Mouse (Mus musculus) forebrain, embryonic 13.5 days (tissue): ENCODE results near the gene Stim1. TPM values are rescaled to one million over a fixed set of nuclear protein-coding genes. Genes with fewer than 3 reads are reported as not detected.
"Not testable (repeated sequence)": the region's sequence is repeated elsewhere in the genome, so short reads cannot be mapped to it uniquely, and the experiment has no call there.

Experiments used
- ATAC-seq: fragments of 200-750 bp; cut with Nextera tagmentation; 2 replicates; pipeline ENCODE4 v1.8.0; 2017
- H3K27ac ChIP-seq: fragments of 300-500 bp; sonication (generic); 2 replicates; pipeline ENCODE4 v1.5.1; 2015; ENCODE audit warnings: inconsistent platforms, mild to moderate bottlenecking, moderate library complexity
- H3K27me3 ChIP-seq: fragments of 300-500 bp; sonication (generic); 2 replicates; pipeline ENCODE4 v1.6.1; 2015; ENCODE audit warnings: mild to moderate bottlenecking, inconsistent platforms
- H3K36me3 ChIP-seq: fragments of 300-500 bp; sonication (generic); 2 replicates; pipeline ENCODE4 v1.6.1; 2015; ENCODE audit warnings: mild to moderate bottlenecking, inconsistent platforms; ENCODE audit not compliant: poor library complexity, severe bottlenecking
- H3K4me1 ChIP-seq: fragments of 300-500 bp; sonication (generic); 2 replicates; pipeline ENCODE4 v1.6.1; 2015; ENCODE audit warnings: inconsistent platforms
- H3K4me2 ChIP-seq: fragments of 300-500 bp; sonication (generic); 2 replicates; pipeline ENCODE4 v1.6.1; 2015; ENCODE audit warnings: inconsistent platforms, mild to moderate bottlenecking, moderate library complexity
- H3K4me3 ChIP-seq: fragments of 300-500 bp; sonication (generic); 2 replicates; pipeline ENCODE4 v1.5.1; 2015; ENCODE audit warnings: mild to moderate bottlenecking, inconsistent platforms
- H3K9ac ChIP-seq: fragments of 300-500 bp; sonication (generic); 2 replicates; pipeline ENCODE4 v1.6.1; 2015; ENCODE audit warnings: mild to moderate bottlenecking, inconsistent platforms
- H3K9me3 ChIP-seq: fragments of 300-500 bp; sonication (generic); replicated peaks from 2 replicates; pipeline ENCODE4 v1.6.1; 2016; ENCODE audit warnings: inconsistent platforms
- WGBS: fragments of 180-500 bp; shearing (Covaris S2); methylation state at CpG from one replicate; pipeline ENCODE4 v1.1.7; 2015; 5-methylcytosine and 5-hydroxymethylcytosine counted together
- polyA plus RNA-seq: library from polyadenylated mRNA; unstranded; fragments of >200 nt; fragmentation: Nextera tagmentation; extraction: Ambion mirVana; gene quantifications from 2 replicates; pipeline ENCODE4 v1.2.1, GENCODE M21; 2015

The Stim1 gene
- polyA plus RNA-seq, 1 experiment from 2014 or later = 8.3 TPM

DNA sequence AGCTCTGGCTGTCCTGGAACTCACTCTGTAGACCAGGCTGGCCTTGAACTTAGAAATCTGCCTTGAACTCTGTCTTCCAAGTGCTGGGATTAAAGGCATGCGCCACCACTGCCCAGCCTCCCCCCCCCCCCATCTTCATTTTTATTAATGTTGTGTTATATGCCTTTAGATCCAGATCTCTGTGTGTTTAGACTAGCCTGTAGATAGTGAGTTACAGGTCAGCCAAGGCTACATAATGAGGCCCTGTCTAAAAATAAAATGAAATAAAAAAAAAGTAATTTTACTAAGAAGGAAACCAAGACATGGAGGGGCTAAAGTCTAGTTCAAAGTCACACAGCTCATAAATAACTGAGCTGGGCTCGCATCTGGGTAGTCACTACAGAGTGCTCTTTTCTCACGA lies 211.3 kb downstream of the Stim1 start:
- no peak overlapping the region for H3K4me3 ChIP-seq
- 90% methylated on average over 3 of the region's 3 CpGs for WGBS
- no peaks in the 10 kb centered on the region for H3K4me1 ChIP-seq
- ATAC-seq = no peak
- H3K27ac ChIP-seq = no peak overlapping the region
- H3K27me3 ChIP-seq = no peaks in the 10 kb centered on the region
- no peaks in the 10 kb centered on the region for H3K9me3 ChIP-seq
- 0 out of 2 replicates have a peak, but pooled peaks cover 5% of the 10 kb centered on the region for H3K36me3 ChIP-seq
- no peak overlapping the region for H3K4me2 ChIP-seq
- no peak overlapping the region for H3K9ac ChIP-seq

DNA sequence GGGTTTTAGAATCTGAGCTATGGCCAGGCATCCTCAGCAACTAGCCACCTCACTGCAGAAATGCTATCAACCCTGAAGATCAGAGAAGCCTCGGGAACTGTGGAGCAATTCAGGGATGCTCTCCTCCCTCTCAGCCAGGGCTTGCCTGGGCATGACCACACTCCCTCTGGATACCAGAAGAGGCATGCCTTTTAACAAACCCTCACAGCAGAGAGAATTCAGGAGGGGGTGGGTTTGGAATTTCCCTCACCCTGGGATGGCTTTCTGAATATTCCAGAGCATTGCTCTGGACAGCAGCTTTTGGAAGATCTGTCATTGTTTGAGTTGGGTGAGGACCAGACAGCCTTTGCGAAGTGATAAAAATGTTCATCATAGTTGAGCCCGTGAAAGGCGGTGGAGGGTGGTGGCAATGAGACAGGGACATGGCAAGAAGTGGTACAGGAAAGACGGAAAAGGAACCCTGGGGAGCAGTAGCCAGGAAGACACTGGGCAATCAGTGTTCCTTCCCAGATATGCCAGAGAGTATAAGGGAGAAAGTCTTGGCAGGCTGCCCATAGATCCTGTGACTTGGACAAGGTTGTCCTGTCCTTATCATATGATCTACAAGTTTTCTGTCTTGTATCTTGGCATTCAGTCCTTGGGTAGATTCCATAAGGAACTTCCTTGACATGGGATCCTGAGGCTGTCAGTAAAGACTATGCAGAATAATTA lies 211.9 kb downstream of the Stim1 start:
- no peak for ATAC-seq
- Histone ChIP-seq H3K9ac (no peak overlapping the region), H3K27me3 (no peaks in the 10 kb centered on the region), H3K36me3 (0 out of 2 replicates have a peak, but pooled peaks cover 5% of the 10 kb centered on the region), H3K27ac (no peak overlapping the region), H3K4me2 (no peak overlapping the region), H3K4me3 (no peak overlapping the region), H3K9me3 (no peaks in the 10 kb centered on the region), H3K4me1 (no peaks in the 10 kb centered on the region)
- WGBS = 81% methylated on average over 5 of the region's 5 CpGs

DNA sequence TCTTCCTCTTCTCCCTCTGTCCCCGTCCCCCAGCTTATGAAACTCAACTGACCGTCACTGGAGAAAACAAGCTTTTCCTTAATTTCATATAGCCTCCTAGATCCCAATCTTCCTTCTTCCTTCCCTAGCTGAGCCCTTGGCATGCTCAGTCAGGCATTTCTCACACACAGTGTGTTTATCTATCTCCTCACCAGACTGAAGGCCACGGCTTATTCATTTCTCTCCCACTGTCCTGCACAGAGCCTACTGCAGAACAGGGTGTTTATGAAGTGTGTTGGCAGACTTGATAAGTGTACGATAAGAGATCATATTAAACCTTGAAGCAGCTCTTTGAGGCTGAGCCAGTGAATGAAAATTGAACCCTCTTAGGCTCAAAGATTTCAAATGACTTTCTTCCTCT lies 213.2 kb downstream of the Stim1 start:
- Histone ChIP-seq H3K4me2 (no peak overlapping the region), H3K27ac (no peak overlapping the region), H3K36me3 (0 out of 2 replicates have a peak, but pooled peaks cover 5% of the 10 kb centered on the region), H3K4me1 (no peaks in the 10 kb centered on the region), H3K9ac (no peak overlapping the region), H3K27me3 (no peaks in the 10 kb centered on the region), H3K9me3 (no peaks in the 10 kb centered on the region), H3K4me3 (no peak overlapping the region)
- ATAC-seq = no peak
- WGBS = 94% methylated on average over 4 of the region's 4 CpGs

DNA sequence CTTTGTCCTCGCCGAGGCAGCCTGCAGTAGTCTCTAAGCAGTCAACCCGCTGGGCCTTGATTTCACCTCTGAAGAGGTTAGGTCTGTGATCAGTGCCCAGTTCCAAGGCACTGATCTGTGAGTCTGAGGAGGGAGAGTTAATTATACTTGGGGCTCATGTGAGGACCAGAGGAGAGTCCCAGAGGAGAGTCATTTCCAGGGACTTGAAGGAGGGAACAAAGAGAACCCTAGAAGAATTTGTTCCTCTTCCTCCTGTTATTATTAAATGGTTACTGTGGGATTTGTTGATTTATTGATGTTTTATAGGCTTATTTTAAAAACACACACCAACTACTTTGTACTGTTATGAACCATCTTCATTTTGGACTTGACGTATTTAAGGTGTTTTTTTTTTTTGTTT lies 214.0 kb downstream of the Stim1 start, which contains the start of gene Olfr543:
Gene Olfr543, minus strand, starts transcription at position 101 of the 400 bp plus-strand sequence.
- H3K4me1 ChIP-seq = no peaks in the 10 kb centered on the region
- no peak within 1 kb of the TSS for H3K4me2 ChIP-seq
- 0 out of 2 replicates have a peak, but pooled peaks cover 5% of the 10 kb centered on the region for H3K36me3 ChIP-seq
- no peak within 1 kb of the TSS for H3K9ac ChIP-seq
- ATAC-seq = no peak
- no peaks in the 10 kb centered on the region for H3K27me3 ChIP-seq
- H3K4me3 ChIP-seq = no peak within 1 kb of the TSS
- no peaks in the 10 kb centered on the region for H3K9me3 ChIP-seq
- WGBS = 94% methylated on average over 4 of the region's 4 CpGs
- H3K27ac ChIP-seq = no peak within 1 kb of the TSS

DNA sequence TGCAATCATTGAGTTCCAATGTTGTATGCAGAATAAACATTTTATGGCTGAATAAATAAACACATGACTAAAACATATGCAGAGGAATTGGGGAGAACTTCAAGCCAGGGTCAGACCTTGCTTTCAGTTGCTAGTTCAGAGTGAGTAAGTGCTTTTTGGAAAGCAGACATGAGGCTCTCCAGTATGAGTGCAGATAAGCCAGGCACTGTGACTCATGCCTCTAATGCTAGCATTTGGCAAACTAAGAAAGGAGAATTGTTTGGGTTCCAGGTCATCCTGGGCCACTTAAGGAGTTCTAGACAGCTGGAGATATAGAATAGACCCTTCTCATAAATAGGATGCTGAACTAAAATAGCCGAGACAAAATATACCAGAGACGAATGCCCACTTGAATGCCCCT lies 216.1 kb downstream of the Stim1 start:
- Histone ChIP-seq H3K27me3 (no peaks in the 10 kb centered on the region), H3K4me2 (no peak overlapping the region), H3K36me3 (0 out of 2 replicates have a peak, but pooled peaks cover 5% of the 10 kb centered on the region), H3K4me3 (no peak overlapping the region), H3K4me1 (no peaks in the 10 kb centered on the region), H3K9ac (no peak overlapping the region), H3K9me3 (no peaks in the 10 kb centered on the region), H3K27ac (no peak overlapping the region)
- WGBS = 94% methylated on average over 2 of the region's 2 CpGs
- ATAC-seq = no peak

DNA sequence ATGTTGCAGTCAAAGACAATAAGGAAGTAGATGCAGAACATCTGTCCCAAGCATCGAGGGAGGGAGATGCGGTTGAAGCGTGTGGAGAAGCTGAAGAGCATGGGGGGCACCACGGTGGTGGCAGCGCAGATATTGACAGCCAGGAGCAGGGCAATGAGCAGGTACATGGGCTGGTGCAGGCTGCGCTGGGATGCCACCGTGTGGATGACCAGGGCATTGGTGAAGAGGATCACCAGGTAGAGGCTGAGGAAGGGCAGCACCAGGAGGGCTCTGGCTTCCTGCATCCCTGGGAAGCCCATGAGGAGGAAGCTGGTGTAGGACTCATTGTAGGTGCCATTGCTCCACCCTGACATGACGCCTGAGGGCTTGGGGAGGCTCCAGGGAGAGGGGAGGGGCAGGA lies 217.2 kb downstream of the Stim1 start:
- not testable (repeated sequence) for H3K9me3 ChIP-seq, H3K36me3 ChIP-seq, ATAC-seq, H3K9ac ChIP-seq, H3K27ac ChIP-seq, H3K4me2 ChIP-seq, H3K4me3 ChIP-seq, H3K4me1 ChIP-seq, H3K27me3 ChIP-seq
- WGBS = 80% methylated on average over 7 of the region's 8 CpGs

DNA sequence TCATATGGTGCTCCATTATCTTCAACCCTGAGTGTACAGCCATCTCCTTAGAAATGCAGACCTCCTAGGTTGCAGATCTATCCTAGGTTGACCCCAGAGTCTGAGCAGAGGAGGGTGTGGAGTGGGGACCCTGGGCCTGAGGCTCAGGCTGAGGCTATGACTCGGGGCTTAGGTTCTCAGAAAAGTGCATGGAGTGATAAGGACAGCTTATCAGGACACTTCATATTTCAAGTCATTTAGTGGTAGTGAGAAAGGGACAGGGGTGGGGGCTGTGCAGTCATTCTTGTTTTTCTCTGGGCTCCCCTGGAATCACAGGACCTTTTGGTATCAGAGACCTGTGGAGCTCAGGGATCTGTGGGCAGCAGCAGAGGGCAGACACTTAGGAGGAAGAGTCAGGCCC lies 218.5 kb downstream of the Stim1 start:
- no peaks in the 10 kb centered on the region for H3K9me3 ChIP-seq
- no peak overlapping the region for H3K27ac ChIP-seq
- no peaks in the 10 kb centered on the region for H3K4me1 ChIP-seq
- H3K36me3 ChIP-seq = 0 out of 2 replicates have a peak, but pooled peaks cover 5% of the 10 kb centered on the region
- no peak overlapping the region for H3K4me2 ChIP-seq
- no peak overlapping the region for H3K4me3 ChIP-seq
- 77% methylated on average over 1 of the region's 1 CpGs for WGBS
- ATAC-seq = no peak
- no peaks in the 10 kb centered on the region for H3K27me3 ChIP-seq
- H3K9ac ChIP-seq = no peak overlapping the region

Other genes with a start within 250 kb of the Stim1 start
- 4.5 and 4.6 TPM in 2 replicates for gene Il18bp, start 249.1 kb upstream of the Stim1 start, polyA plus RNA-seq
- gene Rnf121, start 202.3 kb upstream of the Stim1 start, polyA plus RNA-seq = 30.7 TPM in 2 replicates
- gene Xndc1, start 202.3 kb upstream of the Stim1 start, polyA plus RNA-seq = 46.3 and 47.3 TPM in 2 replicates
- 1.8 and 2.1 TPM in 2 replicates for gene Xntrpc, start 202.1 kb upstream of the Stim1 start, polyA plus RNA-seq
- gene Trpc2, start 184.7 kb upstream of the Stim1 start, polyA plus RNA-seq = not detected in 2 replicates
- gene Art1, start 166.1 kb upstream of the Stim1 start, polyA plus RNA-seq = 0.23 and 0.53 TPM in 2 replicates
- gene Art5, start 158.3 kb upstream of the Stim1 start, polyA plus RNA-seq = 1.3 and 1.7 TPM in 2 replicates
- gene Chrna10, start 151.0 kb upstream of the Stim1 start, polyA plus RNA-seq = not detected in 2 replicates
- gene Nup98, start 57.6 kb upstream of the Stim1 start, polyA plus RNA-seq = 27.2 and 30.0 TPM in 2 replicates
- gene Pgap2, start 57.6 kb upstream of the Stim1 start, polyA plus RNA-seq = 50.6 and 52.4 TPM in 2 replicates
- gene Rhog, start 11.8 kb upstream of the Stim1 start, polyA plus RNA-seq = 18.4 and 20.2 TPM in 2 replicates
- 151 and 171 TPM in 2 replicates for gene Rrm1, start 173.9 kb downstream of the Stim1 start, polyA plus RNA-seq
- 0.82 and 0.89 TPM in 2 replicates for gene Olfr543, start 213.9 kb downstream of the Stim1 start, polyA plus RNA-seq
- 0.16 and 0.30 TPM in 2 replicates for gene Olfr544, start 220.5 kb downstream of the Stim1 start, polyA plus RNA-seq
- gene Olfr545, start 231.8 kb downstream of the Stim1 start, polyA plus RNA-seq = 0.21 and 0.30 TPM in 2 replicates